Mouse (Mus musculus) midbrain, embryonic 10.5 days (tissue): ENCODE results near the gene Klk1b3. TPM values are rescaled to one million over a fixed set of nuclear protein-coding genes. Genes with fewer than 3 reads are reported as not detected.
"Not testable (repeated sequence)": the region's sequence is repeated elsewhere in the genome, so short reads cannot be mapped to it uniquely, and the experiment has no call there.

ENCODE experiments used
- DNase-seq: peaks from one replicate; pipeline ENCODE4 v3.0.0-alpha.2; 2017; ENCODE audit warnings: low spot score
- H3K27ac ChIP-seq: fragments of 300-500 bp; sonication (generic); replicated peaks from 2 replicates; pipeline ENCODE4 v1.5.1; 2016; ENCODE audit warnings: mild to moderate bottlenecking
- H3K27me3 ChIP-seq: fragments of 300-500 bp; sonication (generic); 2 replicates; pipeline ENCODE4 v1.6.1; 2016; ENCODE audit warnings: low read depth, mild to moderate bottlenecking; ENCODE audit not compliant: poor library complexity, severe bottlenecking
- H3K36me3 ChIP-seq: fragments of 300-500 bp; sonication (generic); 2 replicates; pipeline ENCODE4 v1.6.1; 2016; ENCODE audit warnings: mild to moderate bottlenecking, moderate library complexity
- H3K4me1 ChIP-seq: fragments of 300-500 bp; sonication (generic); 2 replicates; pipeline ENCODE4 v1.6.1; 2016
- H3K4me3 ChIP-seq: fragments of 300-500 bp; sonication (generic); 2 replicates; pipeline ENCODE4 v1.5.1; 2016; ENCODE audit warnings: mild to moderate bottlenecking, moderate library complexity
- H3K9me3 ChIP-seq: fragments of 300-500 bp; sonication (generic); replicated peaks from 2 replicates; pipeline ENCODE4 v1.6.1; 2016; ENCODE audit warnings: mild to moderate bottlenecking
- WGBS: fragments of 180-500 bp; shearing (Covaris S2); methylation state at CpG from one replicate; pipeline ENCODE4 v1.1.7; 2016; 5-methylcytosine and 5-hydroxymethylcytosine counted together
- polyA plus RNA-seq: library from polyadenylated mRNA; unstranded; fragments of >200 nt; fragmentation: Nextera tagmentation; extraction: Ambion mirVana; gene quantifications from 2 replicates; pipeline ENCODE4 v1.2.1, GENCODE M21; 2016

Gene Klk1b3
- polyA plus RNA-seq, 1 experiment from 2014 or later = not detected

- DNase-seq = no peak
- no peak overlapping the region for H3K4me3 ChIP-seq
- peaks cover 8% of the 10 kb centered on the region for H3K4me1 ChIP-seq
- 61% methylated on average over 1 of the region's 1 CpGs for WGBS
- no peaks in the 10 kb centered on the region for H3K36me3 ChIP-seq
- H3K27me3 ChIP-seq = no peaks in the 10 kb centered on the region
- no peaks in the 10 kb centered on the region; the same call in 1 of the 2 replicates for H3K9me3 ChIP-seq
- H3K27ac ChIP-seq = no peak overlapping the region
Measured at GRCm38 (mm10) chr7:44240712-44241111, 42.7 kb downstream of the Klk1b3 start.

GRCm38 (mm10) chr7:44241163-44241562, 43.2 kb downstream of the Klk1b3 start:
- Histone ChIP-seq H3K27ac (no peak overlapping the region), H3K4me3 (no peak overlapping the region), H3K4me1 (peaks cover 10% of the 10 kb centered on the region), H3K27me3 (no peaks in the 10 kb centered on the region), H3K9me3 (no peaks in the 10 kb centered on the region; the same call in 1 of the 2 replicates), H3K36me3 (no peaks in the 10 kb centered on the region)
- WGBS = 82% methylated on average over 2 of the region's 2 CpGs
- DNase-seq = no peak

- no peak overlapping the region for H3K4me3 ChIP-seq
- no peak for DNase-seq
- WGBS = 18% methylated on average over 1 of the region's 1 CpGs
- H3K4me1 ChIP-seq = peaks cover 19% of the 10 kb centered on the region
- H3K9me3 ChIP-seq = no peaks in the 10 kb centered on the region; the same call in 1 of the 2 replicates
- no peak overlapping the region for H3K27ac ChIP-seq
- peaks cover 14% of the 10 kb centered on the region for H3K36me3 ChIP-seq
- H3K27me3 ChIP-seq = no peaks in the 10 kb centered on the region
Measured at GRCm38 (mm10) chr7:44244080-44244479, 46.1 kb downstream of the Klk1b3 start.

- Histone ChIP-seq H3K4me1 (peaks cover 30% of the 10 kb centered on the region), H3K4me3 (peak within 1 kb of the TSS; percentile 73), H3K27me3 (no peaks in the 10 kb centered on the region), H3K36me3 (peaks cover 36% of the 10 kb centered on the region), H3K9me3 (no peaks in the 10 kb centered on the region), H3K27ac (peak within 1 kb of the TSS; percentile 95)
- DNase-seq = peak; percentile 91
- under 1% methylated on average over 62 of the region's 62 CpGs for WGBS
Measured at GRCm38 (mm10) chr7:44246055-44246983, 48.3 kb downstream of the Klk1b3 start, which contains the start of the genes 1700028J19Rik and 2410002F23Rik. Gene 1700028J19Rik, minus strand, starts transcription at chr7:44246695. Gene 2410002F23Rik, plus strand, starts transcription at chr7:44246722.

GRCm38 (mm10) chr7:44246984-44247470, 49.0 kb downstream of the Klk1b3 start:
- Histone ChIP-seq H3K4me1 (peaks cover 30% of the 10 kb centered on the region), H3K36me3 (peaks cover 43% of the 10 kb centered on the region), H3K9me3 (no peaks in the 10 kb centered on the region), H3K27ac (peak overlapping the region; percentile 95), H3K27me3 (no peaks in the 10 kb centered on the region), H3K4me3 (peak overlapping the region; percentile 73)
- under 1% methylated on average over 23 of the region's 23 CpGs for WGBS
- no peak for DNase-seq

GRCm38 (mm10) chr7:44247971-44248370, 50.0 kb downstream of the Klk1b3 start:
- 92% methylated on average over 2 of the region's 2 CpGs for WGBS
- Histone ChIP-seq H3K27ac (no peak overlapping the region), H3K27me3 (no peaks in the 10 kb centered on the region), H3K4me1 (peaks cover 30% of the 10 kb centered on the region), H3K36me3 (peaks cover 53% of the 10 kb centered on the region), H3K9me3 (no peaks in the 10 kb centered on the region), H3K4me3 (peak overlapping the region; percentile 73)
- DNase-seq = no peak

GRCm38 (mm10) chr7:44249248-44249647, 51.3 kb downstream of the Klk1b3 start:
- Histone ChIP-seq H3K4me1 (peaks cover 30% of the 10 kb centered on the region), H3K36me3 (peaks cover 65% of the 10 kb centered on the region), H3K27me3 (no peaks in the 10 kb centered on the region), H3K4me3 (0 out of 2 replicates have a peak overlapping the region, but pooled peaks have one; percentile 73), H3K27ac (no peak overlapping the region), H3K9me3 (no peaks in the 10 kb centered on the region)
- WGBS = 91% methylated on average over 4 of the region's 4 CpGs
- no peak for DNase-seq

GRCm38 (mm10) chr7:44250732-44251275, 52.8 kb downstream of the Klk1b3 start:
- not testable (repeated sequence) for H3K27ac ChIP-seq, DNase-seq, H3K9me3 ChIP-seq, H3K4me3 ChIP-seq, H3K27me3 ChIP-seq
- WGBS = 92% methylated on average over 17 of the region's 17 CpGs
- peaks cover 73% of the 10 kb centered on the region for H3K36me3 ChIP-seq
- H3K4me1 ChIP-seq = peaks cover 21% of the 10 kb centered on the region

Other genes starting within 250 kb of the Klk1b3 start
- gene Klk1b8, start 247.5 kb upstream of the Klk1b3 start, polyA plus RNA-seq = not detected in 2 replicates
- not detected in 2 replicates for gene Klk1b1, start 231.4 kb upstream of the Klk1b3 start, polyA plus RNA-seq
- not detected in 2 replicates for gene Klk1b9, start 222.1 kb upstream of the Klk1b3 start, polyA plus RNA-seq
- gene Klk1b11, start 202.3 kb upstream of the Klk1b3 start, polyA plus RNA-seq = not detected in 2 replicates
- gene Klk1b26, start 186.0 kb upstream of the Klk1b3 start, polyA plus RNA-seq = not detected in 2 replicates
- gene Klk1b27, start 145.9 kb upstream of the Klk1b3 start, polyA plus RNA-seq = not detected in 2 replicates
- gene Klk1b21, start 95.9 kb upstream of the Klk1b3 start, polyA plus RNA-seq = not detected in 2 replicates
- gene Klk1b22, start 85.5 kb upstream of the Klk1b3 start, polyA plus RNA-seq = not detected in 2 replicates
- not detected in 2 replicates for gene Klk1b16, start 61.4 kb upstream of the Klk1b3 start, polyA plus RNA-seq
- not detected in 2 replicates for gene Klk1b24, start 10.0 kb upstream of the Klk1b3 start, polyA plus RNA-seq
- not detected in 2 replicates for gene Klk1b4, start 9.2 kb downstream of the Klk1b3 start, polyA plus RNA-seq
- gene Klk1b5, start 17.8 kb downstream of the Klk1b3 start, polyA plus RNA-seq = not detected in 2 replicates
- not detected in 2 replicates for gene Klk1, start 27.2 kb downstream of the Klk1b3 start, polyA plus RNA-seq
- 0.17 TPM in 1 of 2 replicates, not detected in the other for gene Gm36864, start 38.0 kb downstream of the Klk1b3 start, polyA plus RNA-seq
- 1.6 and 1.7 TPM in 2 replicates for gene 1700028J19Rik, start 48.5 kb downstream of the Klk1b3 start, polyA plus RNA-seq
- gene 2410002F23Rik, start 48.5 kb downstream of the Klk1b3 start, polyA plus RNA-seq = 172 and 189 TPM in 2 replicates
- gene Acp4, start 59.2 kb downstream of the Klk1b3 start, polyA plus RNA-seq = 0.17 TPM in 1 of 2 replicates, not detected in the other
- gene Gm15517, start 63.3 kb downstream of the Klk1b3 start, polyA plus RNA-seq = not detected in 2 replicates
- 2.2 and 2.4 TPM in 2 replicates for gene Clec11a, start 108.7 kb downstream of the Klk1b3 start, polyA plus RNA-seq
- gene Shank1, start 112.1 kb downstream of the Klk1b3 start, polyA plus RNA-seq = 1.5 and 2.6 TPM in 2 replicates
- gene Syt3, start 185.9 kb downstream of the Klk1b3 start, polyA plus RNA-seq = 1.9 and 2.0 TPM in 2 replicates
- gene 1700008O03Rik, start 187.6 kb downstream of the Klk1b3 start, polyA plus RNA-seq = 1.7 TPM in 2 replicates
- 2.4 and 3.5 TPM in 2 replicates for gene Lrrc4b, start 230.8 kb downstream of the Klk1b3 start, polyA plus RNA-seq